Mouse (Mus musculus) heart, embryonic 16.5 days (tissue): ENCODE measurements around the gene Herpud1. TPM values are rescaled to one million over a fixed set of nuclear protein-coding genes. Genes with fewer than 3 reads are reported as not detected.

Experiments used
- ATAC-seq: fragments of 200-750 bp; cut with Nextera tagmentation; replicated peaks from 2 replicates; pipeline ENCODE4 v1.8.0; 2017; ENCODE audit warnings: moderate number of reproducible peaks; ENCODE audit not compliant: insufficient read depth, low FRiP score; ENCODE audit errors: extremely low read depth
- H3K27ac ChIP-seq: fragments of 300-500 bp; sonication (generic); 2 replicates; pipeline ENCODE4 v1.5.1; 2014; ENCODE audit warnings: mild to moderate bottlenecking, low read length, control low read depth, moderate library complexity
- H3K27me3 ChIP-seq: fragments of 300-500 bp; sonication (generic); 2 replicates; pipeline ENCODE4 v1.6.1; 2014; ENCODE audit warnings: low read length, mixed read lengths; ENCODE audit not compliant: control insufficient read depth, insufficient read depth
- H3K36me3 ChIP-seq: fragments of 300-500 bp; sonication (generic); 2 replicates; pipeline ENCODE4 v1.6.1; 2014; ENCODE audit not compliant: control insufficient read depth, insufficient read depth
- H3K4me1 ChIP-seq: fragments of 300-500 bp; sonication (generic); 2 replicates; pipeline ENCODE4 v1.6.1; 2014; ENCODE audit warnings: low read length, mixed read lengths; ENCODE audit not compliant: control insufficient read depth, insufficient read depth
- H3K4me2 ChIP-seq: fragments of 300-500 bp; sonication (generic); 2 replicates; pipeline ENCODE4 v1.6.1; 2014; ENCODE audit warnings: low read depth, mild to moderate bottlenecking, control low read depth, low read length
- H3K4me3 ChIP-seq: fragments of 300-500 bp; sonication (generic); 2 replicates; pipeline ENCODE4 v1.5.1; 2014; ENCODE audit warnings: mild to moderate bottlenecking, control low read depth, low read length
- H3K9ac ChIP-seq: fragments of 300-500 bp; sonication (generic); 2 replicates; pipeline ENCODE4 v1.6.1; 2014; ENCODE audit warnings: low read length, control low read depth
- H3K9me3 ChIP-seq: fragments of 300-500 bp; sonication (generic); replicated peaks from 2 replicates; pipeline ENCODE4 v1.6.1; 2016; ENCODE audit warnings: low read length; ENCODE audit not compliant: control insufficient read depth
- WGBS: fragments of 180-500 bp; shearing (Covaris S2); extraction: QIAGEN DNeasy Blood & Tissue Kit; methylation state at CpG from one replicate; pipeline ENCODE4 v1.1.7; 2014; 5-methylcytosine and 5-hydroxymethylcytosine counted together
- polyA plus RNA-seq: library from polyadenylated mRNA; unstranded; fragments of >200 nt; fragmentation: Nextera tagmentation; extraction: Ambion mirVana; gene quantifications from 2 replicates; pipeline ENCODE4 v1.2.1, GENCODE M21; 2015

Herpud1 gene
- polyA plus RNA-seq, 1 experiment from 2014 or later: 120 TPM

DNA sequence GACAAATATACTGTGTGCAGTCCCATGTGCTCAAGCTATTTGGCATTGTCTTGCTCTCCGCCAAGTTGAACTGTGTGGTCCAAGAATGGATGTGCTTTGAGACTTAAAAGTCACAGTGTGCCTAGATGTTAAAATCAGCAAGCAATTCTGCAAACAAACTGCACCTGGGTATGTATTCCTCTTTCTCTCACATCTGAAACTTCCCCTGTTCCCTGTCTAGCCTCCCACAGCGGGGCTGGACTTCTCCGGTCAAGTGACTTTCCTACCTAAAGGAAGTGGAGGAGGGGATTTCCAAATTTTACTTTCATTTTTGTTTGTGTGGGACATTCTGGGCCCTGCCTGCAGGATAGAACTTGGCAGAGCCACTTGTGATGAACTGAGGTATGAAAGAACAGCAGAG is 56.9 kb downstream of the Herpud1 start:
- Histone ChIP-seq H3K4me2 (no peak overlapping the region), H3K9me3 (no peaks in the 10 kb centered on the region), H3K4me3 (no peak overlapping the region), H3K9ac (no peak overlapping the region), H3K27ac (no peak overlapping the region), H3K27me3 (no peaks in the 10 kb centered on the region), H3K36me3 (no peaks in the 10 kb centered on the region), H3K4me1 (no peaks in the 10 kb centered on the region)
- no peak for ATAC-seq
- WGBS: 78% methylated on average over 3 of the region's 3 CpGs

DNA sequence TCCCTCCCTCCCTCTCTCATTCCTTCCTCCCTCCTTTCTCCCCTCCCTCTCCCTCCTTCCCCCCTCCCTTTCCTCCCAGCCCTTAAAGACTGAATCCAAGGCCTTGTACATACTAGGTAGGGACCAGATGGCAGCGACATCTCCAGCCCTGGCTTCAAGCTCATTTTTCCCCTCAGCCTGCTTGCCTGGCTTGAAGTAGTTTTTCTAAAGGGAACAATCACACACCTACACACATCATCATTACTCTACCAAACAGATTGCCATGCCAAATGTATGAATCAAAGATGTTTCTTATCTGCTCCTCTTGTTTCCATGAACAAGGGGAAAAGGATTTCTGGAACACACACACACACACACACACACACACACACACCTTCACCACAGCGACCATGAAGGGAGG is 58.2 kb downstream of the Herpud1 start:
- ATAC-seq: no peak
- Histone ChIP-seq H3K4me3 (no peak overlapping the region), H3K36me3 (no peaks in the 10 kb centered on the region), H3K9me3 (no peaks in the 10 kb centered on the region), H3K27ac (no peak overlapping the region), H3K4me2 (no peak overlapping the region), H3K9ac (no peak overlapping the region), H3K4me1 (no peaks in the 10 kb centered on the region), H3K27me3 (no peaks in the 10 kb centered on the region)
- 70% methylated on average over 2 of the region's 2 CpGs for WGBS

Other genes starting within 250 kb of the Herpud1 start
- gene Mt4, start 249.2 kb upstream of the Herpud1 start, polyA plus RNA-seq: not detected in 2 replicates
- gene Mt3, start 233.8 kb upstream of the Herpud1 start, polyA plus RNA-seq: 57.4 and 68.9 TPM in 2 replicates
- 58.8 and 59.5 TPM in 2 replicates for gene Mt2, start 213.8 kb upstream of the Herpud1 start, polyA plus RNA-seq
- gene Mt1, start 207.4 kb upstream of the Herpud1 start, polyA plus RNA-seq: 662 and 667 TPM in 2 replicates
- gene Nup93, start 171.9 kb upstream of the Herpud1 start, polyA plus RNA-seq: 58.9 and 60.3 TPM in 2 replicates
- gene Slc12a3, start 57.2 kb upstream of the Herpud1 start, polyA plus RNA-seq: not detected in 2 replicates
- gene Nlrc5, start 47.9 kb downstream of the Herpud1 start, polyA plus RNA-seq: 0.51 and 1.1 TPM in 2 replicates
- 5.4 and 5.8 TPM in 2 replicates for gene Cpne2, start 146.6 kb downstream of the Herpud1 start, polyA plus RNA-seq
- 23.6 and 26.8 TPM in 2 replicates for gene Rspry1, start 215.5 kb downstream of the Herpud1 start, polyA plus RNA-seq
- 34.7 and 42.1 TPM in 2 replicates for gene Fam192a, start 215.6 kb downstream of the Herpud1 start, polyA plus RNA-seq